Mouse (Mus musculus) ES-Bruce4 (cell line): Measurements from ENCODE around the gene Tgfbrap1.
A peak's percentile ranks its signal among the peaks of the same experiment; 100 is the strongest.

ENCODE experiments used
- CTCF ChIP-seq: IDR thresholded peaks from one replicate; pipeline ENCODE4 v1.8.1; 2011; ENCODE audit warnings: low read depth, low read length
- POLR2A ChIP-seq: IDR thresholded peaks from one replicate; pipeline ENCODE4 v1.8.1; 2011; ENCODE audit warnings: low read length; ENCODE audit not compliant: insufficient read depth

DNA sequence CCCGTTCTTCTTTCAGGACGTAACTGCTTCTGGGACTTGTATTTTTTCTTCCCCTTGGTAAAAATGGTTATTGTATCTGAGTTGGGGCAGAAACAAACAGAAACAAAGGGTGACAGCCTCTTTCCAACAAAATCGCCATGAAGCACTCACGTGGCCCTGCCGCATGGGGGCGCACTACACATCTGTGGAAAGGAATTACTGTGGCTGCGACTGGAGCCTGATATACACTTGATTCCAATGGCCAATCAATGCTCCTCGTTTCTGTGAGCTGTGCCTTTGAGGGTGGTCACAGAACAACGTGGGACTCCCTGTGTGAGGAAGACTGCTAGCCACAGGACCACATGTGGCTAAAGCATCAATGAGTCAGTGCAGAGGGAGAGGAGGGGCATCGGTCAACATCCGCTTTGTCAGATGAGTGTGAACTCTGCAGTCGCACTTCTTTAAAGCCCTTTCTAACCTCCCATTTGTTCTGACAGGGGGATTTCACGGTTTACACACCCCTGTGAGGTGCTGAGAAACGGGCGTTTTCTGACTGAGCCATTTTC lies 39.9 kb upstream of the Tgfbrap1 start:
- peak; percentile 70 for TF ChIP-seq CTCF
- no peak for TF ChIP-seq POLR2A
